Mouse (Mus musculus) stomach, embryonic 16.5 days (tissue): ENCODE results near the gene Sgca. TPM values are rescaled to one million over a fixed set of nuclear protein-coding genes. Genes with fewer than 3 reads are reported as not detected.

Experiments
- ATAC-seq: fragments of 200-750 bp; cut with Nextera tagmentation; 2 replicates; pipeline ENCODE4 v1.8.0; 2017; ENCODE audit warnings: moderate number of reproducible peaks, moderate TSS enrichment; ENCODE audit not compliant: insufficient read depth, low FRiP score
- H3K27ac ChIP-seq: fragments of 300-500 bp; sonication (generic); 2 replicates; pipeline ENCODE4 v1.5.1; 2014; ENCODE audit warnings: low read length
- H3K27me3 ChIP-seq: fragments of 300-500 bp; sonication (generic); 2 replicates; pipeline ENCODE4 v1.6.1; 2014; ENCODE audit warnings: low read length, control low read depth, mixed read lengths; ENCODE audit not compliant: control insufficient read depth, insufficient read depth
- H3K36me3 ChIP-seq: fragments of 300-500 bp; sonication (generic); 2 replicates; pipeline ENCODE4 v1.6.1; 2014; ENCODE audit warnings: low read length; ENCODE audit not compliant: control insufficient read depth, insufficient read depth
- H3K4me1 ChIP-seq: fragments of 300-500 bp; sonication (generic); 2 replicates; pipeline ENCODE4 v1.6.1; 2014; ENCODE audit warnings: low read length, control low read depth, mixed read lengths; ENCODE audit not compliant: control insufficient read depth, insufficient read depth
- H3K4me2 ChIP-seq: fragments of 300-500 bp; sonication (generic); 2 replicates; pipeline ENCODE4 v1.6.1; 2014; ENCODE audit warnings: low read depth, low read length, mixed read lengths
- H3K4me3 ChIP-seq: fragments of 300-500 bp; sonication (generic); replicated peaks from 2 replicates; pipeline ENCODE4 v1.5.1; 2014; ENCODE audit warnings: mild to moderate bottlenecking, low read length
- H3K9ac ChIP-seq: fragments of 300-500 bp; sonication (generic); 2 replicates; pipeline ENCODE4 v1.6.1; 2014; ENCODE audit warnings: low read length
- H3K9me3 ChIP-seq: fragments of 300-500 bp; sonication (generic); replicated peaks from 2 replicates; pipeline ENCODE4 v1.6.1; 2016; ENCODE audit warnings: low read length, control low read depth; ENCODE audit not compliant: control insufficient read depth
- WGBS: fragments of 180-500 bp; shearing (Covaris S2); extraction: QIAGEN DNeasy Blood & Tissue Kit; methylation state at CpG from one replicate; pipeline ENCODE4 v1.1.7; 2014; 5-methylcytosine and 5-hydroxymethylcytosine counted together
- polyA plus RNA-seq: library from polyadenylated mRNA; unstranded; fragments of >200 nt; fragmentation: Nextera tagmentation; extraction: Ambion mirVana; gene quantifications from 2 replicates; pipeline ENCODE4 v1.2.1, GENCODE M21; 2015

Sgca gene
- polyA plus RNA-seq, 1 experiment from 2014 or later = 3.2 TPM

- Histone ChIP-seq H3K27ac (peak overlapping the region; percentile 97), H3K36me3 (no peaks in the 10 kb centered on the region), H3K4me1 (peaks cover 32% of the 10 kb centered on the region), H3K9ac (peak overlapping the region; percentile 86), H3K9me3 (no peaks in the 10 kb centered on the region), H3K4me2 (peak overlapping the region; percentile 70), H3K4me3 (peak overlapping the region; percentile 62), H3K27me3 (no peaks in the 10 kb centered on the region; the same call in 1 of the 2 replicates)
- WGBS = under 1% methylated on average over 17 of the region's 17 CpGs
- peak; percentile 62 for ATAC-seq
Observed at GRCm38 (mm10) chr11:94936851-94937295, 39.3 kb downstream of the Sgca start.

- H3K4me3 ChIP-seq = peak within 1 kb of the TSS; percentile 62
- WGBS = 14% methylated on average over 19 of the region's 19 CpGs
- ATAC-seq = peak; percentile 71
- peak within 1 kb of the TSS; percentile 97 for H3K27ac ChIP-seq
- H3K27me3 ChIP-seq = no peaks in the 10 kb centered on the region; the same call in 1 of the 2 replicates
- no peaks in the 10 kb centered on the region for H3K9me3 ChIP-seq
- peaks cover 32% of the 10 kb centered on the region for H3K4me1 ChIP-seq
- peak within 1 kb of the TSS; percentile 70 for H3K4me2 ChIP-seq
- H3K9ac ChIP-seq = peak within 1 kb of the TSS; percentile 86
- no peaks in the 10 kb centered on the region for H3K36me3 ChIP-seq
Observed at GRCm38 (mm10) chr11:94936045-94936444, 40.1 kb downstream of the Sgca start, which contains the start of gene Col1a1. TSS of gene Col1a1 (plus strand) at chr11:94936224.

DNA sequence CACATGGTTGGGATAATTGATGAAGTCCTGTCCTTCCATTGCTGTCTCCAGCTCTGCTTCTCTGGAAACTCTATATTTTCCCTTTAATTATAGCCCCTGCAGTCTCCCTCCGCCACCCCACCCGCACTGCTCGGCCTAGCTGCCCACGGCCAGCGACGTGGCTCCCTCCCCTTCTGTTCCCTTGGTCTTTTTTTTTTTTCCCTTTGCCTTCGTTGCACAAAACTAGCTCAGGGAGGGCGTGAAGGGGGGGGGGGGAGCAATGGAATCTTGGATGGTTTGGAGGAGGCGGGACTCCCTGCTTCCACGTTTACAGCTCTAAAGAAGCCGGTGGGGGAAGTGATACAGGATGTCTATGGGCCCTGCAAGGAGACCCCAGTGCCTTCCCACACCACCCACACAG is 41.6 kb downstream of the Sgca start:
- peak overlapping the region; percentile 62 for H3K4me3 ChIP-seq
- no peaks in the 10 kb centered on the region for H3K9me3 ChIP-seq
- H3K9ac ChIP-seq = peak overlapping the region; percentile 58
- no peaks in the 10 kb centered on the region; the same call in 1 of the 2 replicates for H3K27me3 ChIP-seq
- no peaks in the 10 kb centered on the region for H3K36me3 ChIP-seq
- no peak for ATAC-seq
- peak overlapping the region; percentile 70 for H3K4me2 ChIP-seq
- H3K27ac ChIP-seq = peak overlapping the region; percentile 97
- H3K4me1 ChIP-seq = peaks cover 34% of the 10 kb centered on the region
- WGBS = 23% methylated on average over 11 of the region's 11 CpGs

GRCm38 (mm10) chr11:94933584-94933983 is 42.5 kb downstream of the Sgca start:
- Histone ChIP-seq H3K27ac (peak overlapping the region; percentile 97), H3K4me2 (peak overlapping the region; percentile 70), H3K4me3 (peak overlapping the region; percentile 14; the same call in 1 of the 2 replicates), H3K4me1 (peaks cover 37% of the 10 kb centered on the region), H3K27me3 (no peaks in the 10 kb centered on the region; the same call in 1 of the 2 replicates), H3K36me3 (no peaks in the 10 kb centered on the region), H3K9me3 (no peaks in the 10 kb centered on the region), H3K9ac (peak overlapping the region; percentile 63)
- WGBS = 5% methylated on average over 8 of the region's 8 CpGs
- ATAC-seq = peak; percentile 6; the same call in 1 of the 2 replicates

DNA sequence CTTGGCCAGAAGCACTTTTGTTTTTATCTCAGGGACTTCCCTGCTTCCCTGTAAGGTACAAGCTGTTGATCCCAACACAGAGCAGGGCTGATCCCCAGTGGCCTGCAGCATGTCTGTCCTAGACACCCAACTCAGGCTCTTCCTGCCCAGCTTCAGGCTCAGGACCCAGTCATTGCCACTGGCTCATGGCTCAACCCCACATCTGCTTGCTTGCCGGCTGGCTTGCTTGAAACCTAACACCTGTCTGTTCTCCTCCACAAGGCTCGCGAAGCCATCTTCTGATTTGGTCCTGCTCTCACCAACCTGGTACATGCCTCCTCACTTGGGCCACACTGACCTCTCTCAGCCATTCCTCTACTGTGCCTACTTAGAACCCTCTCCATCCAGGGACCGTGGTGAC is 46.0 kb downstream of the Sgca start:
- ATAC-seq = no peak
- WGBS = 49% methylated on average over 4 of the region's 4 CpGs
- H3K9ac ChIP-seq = no peak overlapping the region

GRCm38 (mm10) chr11:94929599-94929998 is 46.5 kb downstream of the Sgca start:
- H3K4me2 ChIP-seq = 0 out of 2 replicates have a peak overlapping the region, but pooled peaks have one; percentile 39
- no peaks in the 10 kb centered on the region for H3K36me3 ChIP-seq
- H3K27me3 ChIP-seq = no peaks in the 10 kb centered on the region; the same call in 1 of the 2 replicates
- peaks cover 48% of the 10 kb centered on the region for H3K4me1 ChIP-seq
- WGBS = 38% methylated on average over 9 of the region's 9 CpGs
- peak overlapping the region; percentile 97 for H3K27ac ChIP-seq
- H3K9me3 ChIP-seq = no peaks in the 10 kb centered on the region
- no peak for ATAC-seq
- peak overlapping the region; percentile 36; the same call in 1 of the 2 replicates for H3K9ac ChIP-seq
- H3K4me3 ChIP-seq = no peak overlapping the region

More for the DNA sequence above, 46.0 kb downstream of the Sgca start:
- no peak overlapping the region for H3K4me2 ChIP-seq
- H3K27ac ChIP-seq = peak overlapping the region; percentile 97
- H3K4me1 ChIP-seq = peaks cover 51% of the 10 kb centered on the region
- no peaks in the 10 kb centered on the region for H3K9me3 ChIP-seq
- no peaks in the 10 kb centered on the region for H3K36me3 ChIP-seq
- no peak overlapping the region for H3K4me3 ChIP-seq
- H3K27me3 ChIP-seq = no peaks in the 10 kb centered on the region; the same call in 1 of the 2 replicates

GRCm38 (mm10) chr11:94928820-94929219 is 47.3 kb downstream of the Sgca start:
- Histone ChIP-seq H3K9ac (peak overlapping the region; percentile 67), H3K4me3 (peak overlapping the region; percentile 19), H3K4me1 (peaks cover 42% of the 10 kb centered on the region), H3K4me2 (peak overlapping the region; percentile 39), H3K9me3 (no peaks in the 10 kb centered on the region), H3K27ac (peak overlapping the region; percentile 97), H3K36me3 (no peaks in the 10 kb centered on the region), H3K27me3 (no peaks in the 10 kb centered on the region; the same call in 1 of the 2 replicates)
- ATAC-seq = peak; percentile 94
- 2% methylated on average over 13 of the region's 13 CpGs for WGBS

DNA sequence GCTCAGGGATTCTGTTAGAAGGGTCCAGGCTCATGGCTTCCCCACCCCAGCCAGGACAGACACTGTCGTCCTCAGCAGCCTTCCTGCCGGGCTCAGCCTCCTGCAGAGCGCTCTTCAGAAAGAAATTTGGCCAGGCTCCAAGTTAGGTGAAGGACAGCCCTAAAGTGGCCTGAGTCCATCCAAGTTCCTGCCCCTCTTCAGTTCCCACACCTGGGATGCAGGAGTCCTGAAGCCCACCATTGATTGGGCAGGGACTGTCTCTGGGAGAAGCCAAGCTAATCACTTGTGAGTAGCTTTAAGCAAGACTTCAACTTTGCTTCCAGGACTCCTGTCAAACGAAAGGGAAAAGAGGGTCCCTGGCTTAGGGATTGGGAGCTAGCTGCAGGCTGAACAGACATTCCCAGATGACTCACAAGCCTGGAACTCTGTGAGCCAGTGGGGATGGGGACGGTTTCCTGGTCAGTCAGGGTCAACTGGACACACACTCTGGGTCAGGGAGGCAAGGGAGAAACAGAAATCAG is 48.3 kb downstream of the Sgca start:
- ATAC-seq = no peak
- Histone ChIP-seq H3K9ac (peak overlapping the region; percentile 61), H3K27ac (peak overlapping the region; percentile 97), H3K4me2 (peak overlapping the region; percentile 39; the same call in 1 of the 2 replicates), H3K27me3 (no peaks in the 10 kb centered on the region; the same call in 1 of the 2 replicates), H3K9me3 (no peaks in the 10 kb centered on the region), H3K36me3 (no peaks in the 10 kb centered on the region), H3K4me3 (no peak overlapping the region), H3K4me1 (peaks cover 35% of the 10 kb centered on the region)
- 10% methylated on average over 5 of the region's 5 CpGs for WGBS

DNA sequence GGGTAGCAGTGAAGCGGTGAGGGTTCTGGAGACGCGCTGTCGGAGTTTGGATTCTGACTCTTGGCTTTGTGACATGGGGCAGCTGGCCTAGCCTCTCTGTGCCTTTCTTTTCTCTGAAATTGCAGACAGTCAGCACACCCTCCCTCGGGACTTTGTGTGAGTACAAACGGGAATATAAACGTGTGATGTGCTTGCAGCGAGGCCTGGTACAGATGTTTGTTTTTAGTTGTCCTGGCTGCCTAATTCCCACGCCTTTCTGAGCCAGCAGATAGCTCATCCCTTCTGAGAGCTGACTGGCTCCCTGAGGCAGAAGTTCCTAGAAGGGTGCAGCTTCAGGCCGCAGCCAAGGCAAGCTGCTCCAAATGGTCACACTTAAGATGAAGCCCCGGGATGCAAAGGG is 49.7 kb downstream of the Sgca start:
- H3K4me1 ChIP-seq = peaks cover 30% of the 10 kb centered on the region
- no peak for ATAC-seq
- 36% methylated on average over 11 of the region's 11 CpGs for WGBS

More for the DNA sequence above, 49.7 kb downstream of the Sgca start:
- H3K36me3 ChIP-seq = no peaks in the 10 kb centered on the region
- peak overlapping the region; percentile 97 for H3K27ac ChIP-seq
- H3K4me2 ChIP-seq = no peak overlapping the region
- H3K9ac ChIP-seq = peak overlapping the region; percentile 2; the same call in 1 of the 2 replicates
- no peaks in the 10 kb centered on the region for H3K9me3 ChIP-seq
- no peak overlapping the region for H3K4me3 ChIP-seq
- H3K27me3 ChIP-seq = no peaks in the 10 kb centered on the region; the same call in 1 of the 2 replicates
